7 mouse cellular contexts compared by ENCODE assay signal in the genomic region with DNA sequence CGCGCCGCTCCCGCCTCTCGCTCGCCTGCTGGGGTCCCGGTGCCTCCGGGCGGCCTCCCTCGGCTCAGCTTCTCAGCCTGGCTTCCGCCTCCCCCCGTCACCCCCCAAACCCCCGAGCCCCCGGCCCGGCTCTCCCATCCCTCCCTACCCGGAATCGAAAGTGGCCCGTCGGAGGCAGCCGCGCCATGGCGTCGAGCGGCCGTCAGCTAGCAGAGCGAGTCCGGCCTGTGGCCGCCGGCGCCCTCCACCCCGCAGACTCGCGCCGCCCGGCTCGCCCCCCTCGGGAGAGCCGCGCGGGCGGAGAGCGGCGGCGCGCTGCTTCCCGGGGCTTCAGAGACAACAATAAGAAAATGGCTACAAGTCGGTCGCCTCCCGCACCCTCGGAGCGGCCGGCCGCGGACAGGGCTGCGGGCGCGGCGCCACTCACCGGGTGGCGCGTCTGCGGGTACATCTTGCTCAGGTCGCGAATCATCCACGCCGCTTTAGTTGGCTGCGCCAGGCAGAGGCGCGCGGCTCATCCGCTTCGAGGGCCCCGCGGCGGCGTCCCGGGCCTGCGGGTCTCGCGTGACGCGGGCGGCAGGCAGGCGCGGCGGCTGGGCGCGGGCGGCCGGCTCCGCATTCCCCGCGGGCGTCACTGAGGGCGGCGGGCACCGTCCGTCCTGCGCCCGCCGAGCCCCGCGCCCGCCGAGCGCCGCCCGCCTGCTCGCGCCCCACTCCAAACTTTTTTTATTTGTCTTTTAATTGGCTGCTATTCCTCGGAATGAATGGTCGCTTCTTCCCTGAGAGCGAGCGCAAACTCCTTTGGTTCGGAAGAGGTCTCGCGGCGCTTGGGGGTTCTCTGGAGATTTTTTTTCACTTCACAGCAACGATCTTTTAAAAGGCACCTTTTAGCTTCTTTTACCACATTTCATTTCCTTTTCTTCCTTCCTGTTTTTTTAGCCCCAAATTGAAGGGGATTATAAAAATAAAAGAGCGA. TPM values are rescaled to one million over a fixed set of nuclear protein-coding genes. Genes with fewer than 3 reads are reported as not detected.
A peak's percentile ranks its signal among the peaks of the same experiment; 100 is the strongest.
DNase-seq lines count a peak whose midpoint lies in the region; ATAC-seq lines count a peak whose summit lies in the region.

No protein-coding gene starts in this region.

- DNase-seq in ZHBTc4 (ENCODE audit: low read depth, low spot score): peak; percentile 76
- peak; percentile 77 for DNase-seq in cerebellum, adult 9-11 months
- peak; percentile 38 for DNase-seq in gastrocnemius, adult 18-20 months (ENCODE audit: low spot score)
- peak; percentile 47 to 68 for DNase-seq in left cerebral cortex, postnatal 36 days (ENCODE audit: low spot score in 2 of 2)
- DNase-seq in midbrain, embryonic 11.5 days (ENCODE audit: low spot score, missing footprints): peak; percentile 96
- peak; percentile 38 for DNase-seq in spleen, adult 12 weeks (ENCODE audit: low spot score)

- H3K36me3 ChIP-seq in hindbrain, embryonic 16.5 days (ENCODE audit: control insufficient read depth, insufficient read depth, low read length): no peaks in the 10 kb centered on the region
- no peaks in the 10 kb centered on the region for H3K36me3 ChIP-seq in midbrain, embryonic 11.5 days (ENCODE audit: control insufficient read depth, insufficient read depth, low read length)

- H3K27me3 ChIP-seq in hindbrain, embryonic 16.5 days (replicated peaks; ENCODE audit: control insufficient read depth, insufficient read depth, low read length): no peaks in the 10 kb centered on the region; the same call in 1 of the 2 replicates
- peaks cover 7% of the 10 kb centered on the region; the same call in 1 of the 2 replicates for H3K27me3 ChIP-seq in midbrain, embryonic 11.5 days (ENCODE audit: control insufficient read depth, insufficient read depth, low read length)

- ATAC-seq in hindbrain, embryonic 16.5 days: no peak
- ATAC-seq in midbrain, embryonic 11.5 days (ENCODE audit: low FRiP score): no peak

- H3K4me1 ChIP-seq in hindbrain, embryonic 16.5 days (ENCODE audit: control insufficient read depth, insufficient read depth, low read depth, low read length): peaks cover 15% of the 10 kb centered on the region
- H3K4me1 ChIP-seq in midbrain, embryonic 11.5 days (ENCODE audit: control insufficient read depth, insufficient read depth, low read length): peaks cover 21% of the 10 kb centered on the region

- no peaks in the 10 kb centered on the region for H3K9me3 ChIP-seq in hindbrain, embryonic 16.5 days (ENCODE audit: control insufficient read depth, low read length)
- no peaks in the 10 kb centered on the region for H3K9me3 ChIP-seq in midbrain, embryonic 11.5 days (ENCODE audit: control insufficient read depth, low read length)

- H3K4me3 ChIP-seq in hindbrain, embryonic 16.5 days (ENCODE audit: low read length): peak overlapping the region; percentile 89
- H3K4me3 ChIP-seq in midbrain, embryonic 11.5 days (ENCODE audit: low read depth, low read length): peak overlapping the region; percentile 92

- intact Hi-C loops in left cerebral cortex, postnatal 36 days (cut with DNase I): loop anchor here (5.0 to 10.0 kb wide), 8 partner anchors 90 to 1205 kb away; no protein-coding TSS in a partner anchor

- under 1% methylated on average over 85 of the region's 120 CpGs for WGBS in hindbrain, embryonic 16.5 days
- WGBS in midbrain, embryonic 11.5 days: under 1% methylated on average over 107 of the region's 120 CpGs

- H3K4me2 ChIP-seq in hindbrain, embryonic 16.5 days (ENCODE audit: low read length): peak overlapping the region; percentile 58
- H3K4me2 ChIP-seq in midbrain, embryonic 11.5 days: peak overlapping the region; percentile 65

- H3K27ac ChIP-seq in hindbrain, embryonic 16.5 days (ENCODE audit: low read depth, low read length): peak overlapping the region; percentile 95
- peak overlapping the region; percentile 94 for H3K27ac ChIP-seq in midbrain, embryonic 11.5 days (ENCODE audit: low read depth, low read length)

- H3K9ac ChIP-seq in hindbrain, embryonic 16.5 days (ENCODE audit: low read depth, low read length): peak overlapping the region; percentile 88
- peak overlapping the region; percentile 94 for H3K9ac ChIP-seq in midbrain, embryonic 11.5 days (ENCODE audit: low read length)

RNA-seq across cellular contexts. Expression of a gene that starts 0.6 kb away (rescaled TPM):
- total RNA-seq in gastrocnemius, adult 18-20 months (2021): 10 to 100 TPM; 16.1 to 18.7 TPM
- polyA plus RNA-seq in hindbrain, embryonic 16.5 days (2015; fragmentation: Nextera tagmentation; extraction: Ambion mirVana): 16.4 and 21.6 TPM in 2 replicates
- 10 to 100 TPM; 39.0 to 46.1 TPM for total RNA-seq in left cerebral cortex, postnatal 36 days (2021)
- polyA plus RNA-seq in midbrain, embryonic 11.5 days (2014; fragmentation: Nextera tagmentation; extraction: Ambion mirVana): 36.5 and 38.8 TPM in 2 replicates

Comparison
In these comparisons a context has a peak if more than half of its experiments do, and no peak if none do; other contexts are left out.
1. DNase-seq: peak in every context shown above with its lines; median percentile 96 in midbrain, embryonic 11.5 days; 77 in cerebellum, adult 9-11 months; 76 in ZHBTc4; 58 in left cerebral cortex, postnatal 36 days; 38 in gastrocnemius, adult 18-20 months; 38 in spleen, adult 12 weeks.